Mouse (Mus musculus) embryonic facial prominence, embryonic 14.5 days (tissue): ENCODE measurements around the gene Spry1. TPM values are rescaled to one million over a fixed set of nuclear protein-coding genes. Genes with fewer than 3 reads are reported as not detected.
A peak's percentile ranks its signal among the peaks of the same experiment; 100 is the strongest.

ENCODE experiments used
- ATAC-seq: fragments of 200-750 bp; cut with Nextera tagmentation; 2 replicates; pipeline ENCODE4 v1.8.0; 2017; ENCODE audit warnings: low read depth, moderate number of reproducible peaks, moderate TSS enrichment
- DNase-seq: peaks from one replicate; pipeline ENCODE4 v3.0.0-alpha.2; 2015; ENCODE audit warnings: low spot score
- H3K27ac ChIP-seq: fragments of 300-500 bp; sonication (generic); replicated peaks from 2 replicates; pipeline ENCODE4 v1.5.1; 2014; ENCODE audit warnings: low read depth, mild to moderate bottlenecking, low read length, moderate library complexity
- H3K27me3 ChIP-seq: fragments of 300-500 bp; sonication (generic); replicated peaks from 2 replicates; pipeline ENCODE4 v1.6.1; 2014; ENCODE audit warnings: low read length; ENCODE audit not compliant: control insufficient read depth, insufficient read depth
- H3K36me3 ChIP-seq: fragments of 300-500 bp; sonication (generic); 2 replicates; pipeline ENCODE4 v1.6.1; 2014; ENCODE audit warnings: low read length, mixed read lengths; ENCODE audit not compliant: control insufficient read depth, insufficient read depth
- H3K4me1 ChIP-seq: fragments of 300-500 bp; sonication (generic); 2 replicates; pipeline ENCODE4 v1.6.1; 2014; ENCODE audit warnings: antibody characterized with exemption, low read length; ENCODE audit not compliant: control insufficient read depth, insufficient read depth
- H3K4me2 ChIP-seq: fragments of 300-500 bp; sonication (generic); 2 replicates; pipeline ENCODE4 v1.6.1; 2014; ENCODE audit warnings: low read depth, mild to moderate bottlenecking, low read length, moderate library complexity, mixed read lengths
- H3K4me3 ChIP-seq: fragments of 300-500 bp; sonication (generic); 2 replicates; pipeline ENCODE4 v1.5.1; 2014; ENCODE audit warnings: low read depth, mild to moderate bottlenecking, low read length
- H3K9ac ChIP-seq: fragments of 300-500 bp; sonication (generic); 2 replicates; pipeline ENCODE4 v1.6.1; 2014; ENCODE audit warnings: low read depth, mild to moderate bottlenecking, low read length, moderate library complexity, mixed read lengths
- H3K9me3 ChIP-seq: fragments of 300-500 bp; sonication (generic); 2 replicates; pipeline ENCODE4 v1.6.1; 2016; ENCODE audit warnings: low read length; ENCODE audit not compliant: control insufficient read depth
- WGBS: fragments of 180-500 bp; shearing (Covaris S2); extraction: QIAGEN DNeasy Blood & Tissue Kit; methylation state at CpG from one replicate; pipeline ENCODE4 v1.1.7; 2014; 5-methylcytosine and 5-hydroxymethylcytosine counted together
- polyA plus RNA-seq: library from polyadenylated mRNA; unstranded; fragments of >200 nt; fragmentation: Nextera tagmentation; extraction: Ambion mirVana; gene quantifications from 2 replicates; pipeline ENCODE4 v1.2.1, GENCODE M21; 2014

Gene Spry1
- polyA plus RNA-seq, 1 experiment from 2014 or later: 19.8 TPM

DNA sequence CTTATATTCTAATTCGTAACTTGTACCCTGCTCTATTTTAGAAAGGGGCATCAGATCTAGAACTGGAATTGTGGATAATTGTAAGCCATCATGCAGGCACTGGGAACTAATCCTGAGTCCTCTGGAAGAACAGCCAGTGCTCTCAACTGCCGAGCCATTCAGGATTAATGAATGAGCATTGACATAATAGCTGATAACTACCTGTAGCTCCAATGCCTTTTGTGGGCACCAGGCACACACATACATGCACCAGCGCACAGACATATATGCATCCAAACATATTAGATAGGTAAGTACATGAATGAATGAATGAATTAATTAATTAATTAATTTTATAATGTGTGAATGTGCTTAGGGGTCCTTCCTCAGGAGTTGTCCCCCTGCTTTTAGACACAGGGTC, 7.0 kb upstream of the Spry1 start:
- Histone ChIP-seq H3K9ac (no peak overlapping the region), H3K9me3 (no peaks in the 10 kb centered on the region), H3K4me3 (no peak overlapping the region), H3K4me1 (no peaks in the 10 kb centered on the region), H3K27ac (no peak overlapping the region), H3K36me3 (no peaks in the 10 kb centered on the region), H3K27me3 (no peaks in the 10 kb centered on the region), H3K4me2 (no peak overlapping the region)
- no peak for ATAC-seq
- DNase-seq: no peak
- WGBS: 81% methylated on average over 3 of the region's 3 CpGs

DNA sequence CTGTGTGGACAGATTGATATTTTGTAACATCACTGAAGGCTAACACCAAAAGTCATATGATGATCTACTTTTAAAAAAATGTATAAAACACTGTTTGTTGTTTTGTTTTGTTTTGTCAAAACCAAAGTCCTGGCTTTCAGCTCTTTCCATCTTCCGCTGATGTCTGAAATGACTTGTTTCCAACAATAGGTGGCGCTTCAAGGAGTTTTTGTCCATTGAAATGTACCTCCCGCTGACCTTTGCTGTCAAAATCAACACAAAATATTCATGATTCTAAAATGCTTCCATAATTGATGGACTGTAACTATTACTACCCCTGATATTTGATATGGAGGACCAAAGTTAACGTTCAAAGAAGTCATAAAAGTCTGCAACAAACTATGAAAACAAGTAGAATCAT, 5.1 kb upstream of the Spry1 start:
- 41% methylated on average over 4 of the region's 4 CpGs for WGBS

DNA sequence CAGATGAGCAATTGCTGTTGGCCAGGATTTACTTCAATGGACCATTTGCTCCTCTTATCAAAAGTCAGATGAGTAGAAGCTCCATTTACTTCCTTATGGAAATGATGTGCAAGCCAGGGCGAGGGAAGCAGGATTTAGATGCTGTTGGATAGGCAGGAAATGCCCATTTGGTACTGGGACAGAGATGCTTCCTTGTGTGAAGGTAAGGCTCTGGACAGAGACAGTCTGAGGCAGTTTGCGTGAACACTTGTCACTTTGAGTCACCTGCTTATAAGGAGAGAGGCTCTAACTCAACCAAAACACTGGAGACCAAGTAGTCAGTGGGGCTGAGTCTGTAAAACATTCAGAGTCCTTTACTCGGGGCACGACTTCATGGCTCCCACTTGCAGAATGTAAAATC, 2.8 kb upstream of the Spry1 start:
- WGBS: 78% methylated on average over 4 of the region's 4 CpGs
- H3K9me3 ChIP-seq: no peaks in the 10 kb centered on the region
- no peak for ATAC-seq

More for the DNA sequence above, 5.1 kb upstream of the Spry1 start:
- no peak overlapping the region for H3K4me3 ChIP-seq
- no peak overlapping the region for H3K4me2 ChIP-seq
- no peak overlapping the region for H3K27ac ChIP-seq
- no peak overlapping the region for H3K9ac ChIP-seq
- H3K27me3 ChIP-seq: no peaks in the 10 kb centered on the region
- DNase-seq (no peak), ATAC-seq (no peak)
- H3K9me3 ChIP-seq: no peaks in the 10 kb centered on the region
- no peaks in the 10 kb centered on the region for H3K36me3 ChIP-seq
- H3K4me1 ChIP-seq: 0 out of 2 replicates have a peak, but pooled peaks cover 5% of the 10 kb centered on the region

DNA sequence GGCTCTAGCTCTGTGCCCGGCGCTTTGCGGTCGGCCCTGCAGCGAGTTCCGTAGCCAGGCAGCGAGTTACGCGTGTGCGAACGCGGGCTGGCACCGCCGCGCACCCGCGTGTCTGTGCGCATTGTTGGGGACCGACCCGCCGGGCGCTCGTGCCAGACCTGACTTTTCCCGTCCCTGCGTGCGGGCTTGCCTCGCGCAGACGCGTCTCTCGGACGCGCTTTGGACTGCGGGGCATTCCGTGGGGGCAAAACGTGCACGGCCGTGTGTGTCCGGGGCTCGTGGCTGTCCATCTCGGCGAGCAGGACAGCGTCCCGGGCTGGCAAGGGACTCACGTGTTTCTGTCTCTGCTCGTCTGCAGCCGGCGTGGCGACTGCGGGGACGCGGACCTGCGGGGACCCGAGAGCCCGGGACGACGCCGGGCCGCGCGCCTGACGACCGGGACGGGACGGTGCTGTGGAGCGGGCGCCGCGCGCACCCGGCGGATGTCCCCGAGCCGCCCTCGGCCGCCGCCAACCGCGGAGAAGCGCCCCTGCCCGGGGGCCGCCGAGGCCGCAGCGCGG, 495 bp downstream of the Spry1 start:
- H3K36me3 ChIP-seq: peaks cover 24% of the 10 kb centered on the region
- peak overlapping the region; percentile 95 for H3K27ac ChIP-seq
- H3K9ac ChIP-seq: peak overlapping the region; percentile 92
- H3K27me3 ChIP-seq: no peaks in the 10 kb centered on the region
- ATAC-seq (peak; percentile 73), DNase-seq (no peak)
- peaks cover 19% of the 10 kb centered on the region for H3K4me1 ChIP-seq
- peak overlapping the region; percentile 79 for H3K4me2 ChIP-seq
- H3K4me3 ChIP-seq: peak overlapping the region; percentile 89
- no peaks in the 10 kb centered on the region for H3K9me3 ChIP-seq
- 0% methylated on average over 39 of the region's 86 CpGs for WGBS

More for the DNA sequence above, 2.8 kb upstream of the Spry1 start:
- no peak overlapping the region for H3K4me3 ChIP-seq
- no peaks in the 10 kb centered on the region for H3K27me3 ChIP-seq
- no peak for DNase-seq
- 0 out of 2 replicates have a peak, but pooled peaks cover 5% of the 10 kb centered on the region for H3K4me1 ChIP-seq
- no peaks in the 10 kb centered on the region for H3K36me3 ChIP-seq
- no peak overlapping the region for H3K4me2 ChIP-seq
- no peak overlapping the region for H3K27ac ChIP-seq
- H3K9ac ChIP-seq: no peak overlapping the region

DNA sequence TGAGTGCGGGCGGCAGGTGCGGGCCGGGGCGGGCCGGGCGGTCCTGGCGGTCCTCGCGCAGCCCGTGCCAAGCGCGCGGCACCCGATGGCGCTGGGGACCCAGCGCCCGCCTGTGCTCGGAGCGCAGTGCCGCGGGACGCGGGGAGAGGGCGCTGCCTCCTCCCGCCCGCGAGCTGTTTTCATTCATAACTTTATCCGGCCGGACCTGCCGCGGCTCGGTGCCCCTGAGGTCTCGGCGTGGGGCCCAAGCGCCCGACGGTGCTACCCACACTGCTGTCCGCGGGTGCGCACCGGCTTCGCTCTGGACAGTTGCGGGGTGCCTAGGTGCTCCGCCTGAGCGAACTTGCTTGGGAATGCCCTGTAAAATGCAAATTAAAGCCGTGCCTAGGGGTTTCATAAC, 1.1 kb downstream of the Spry1 start:
- ATAC-seq (peak; percentile 70), DNase-seq (peak; percentile 79)
- Histone ChIP-seq H3K4me2 (peak overlapping the region; percentile 79), H3K27me3 (no peaks in the 10 kb centered on the region), H3K36me3 (peaks cover 30% of the 10 kb centered on the region), H3K9me3 (no peaks in the 10 kb centered on the region), H3K4me3 (peak overlapping the region; percentile 89), H3K9ac (peak overlapping the region; percentile 92), H3K4me1 (peaks cover 19% of the 10 kb centered on the region), H3K27ac (peak overlapping the region; percentile 95)
- WGBS: under 1% methylated on average over 22 of the region's 47 CpGs

DNA sequence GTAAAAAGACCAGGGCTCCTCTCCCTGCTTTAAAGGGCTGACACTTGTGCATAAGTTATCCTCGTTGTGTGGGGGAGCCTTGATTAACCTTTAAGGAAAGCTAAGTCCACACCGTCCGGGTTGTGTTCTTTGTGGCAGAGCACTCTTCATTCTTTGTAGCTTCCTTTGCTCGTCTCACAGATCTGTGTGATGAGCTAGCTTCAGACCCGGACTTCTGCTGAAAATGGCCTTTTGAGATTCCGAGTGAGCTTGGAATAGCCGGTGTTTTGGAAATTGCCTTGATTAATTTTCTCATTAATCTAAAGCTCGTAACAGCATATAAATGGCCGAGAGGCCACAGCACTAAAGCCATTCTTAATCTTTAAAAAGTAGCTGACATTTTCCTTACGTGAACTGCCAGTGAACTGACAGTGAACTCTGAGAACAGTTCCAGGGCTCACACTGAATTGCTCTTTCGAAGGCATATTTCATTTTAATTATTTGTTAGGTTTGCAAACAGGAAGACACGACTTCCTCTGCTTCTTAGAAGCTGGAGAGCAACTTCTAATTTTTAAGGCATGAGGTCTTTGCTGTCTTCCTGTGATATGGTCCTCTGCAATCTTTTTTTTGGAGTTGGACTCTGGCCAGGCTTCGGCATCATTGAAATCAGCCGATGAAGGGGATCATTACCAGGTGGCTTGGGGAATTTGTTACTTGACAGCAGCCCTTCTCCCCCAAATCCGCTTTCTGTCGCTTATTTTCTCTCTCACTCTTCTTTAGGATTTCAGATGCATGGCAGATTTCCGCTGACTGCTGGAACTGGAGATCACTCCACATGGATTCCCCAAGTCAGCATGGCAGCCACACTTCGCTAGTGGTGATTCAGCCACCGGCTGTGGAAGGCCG, 2.3 kb downstream of the Spry1 start:
- Histone ChIP-seq H3K27me3 (no peaks in the 10 kb centered on the region), H3K4me3 (peak overlapping the region; percentile 89), H3K4me2 (peak overlapping the region; percentile 79), H3K9ac (peak overlapping the region; percentile 92), H3K4me1 (peaks cover 19% of the 10 kb centered on the region), H3K27ac (peak overlapping the region; percentile 95), H3K9me3 (no peaks in the 10 kb centered on the region), H3K36me3 (peaks cover 35% of the 10 kb centered on the region)
- 32% methylated on average over 20 of the region's 20 CpGs for WGBS
- DNase-seq (no peak), ATAC-seq (no peak)

DNA sequence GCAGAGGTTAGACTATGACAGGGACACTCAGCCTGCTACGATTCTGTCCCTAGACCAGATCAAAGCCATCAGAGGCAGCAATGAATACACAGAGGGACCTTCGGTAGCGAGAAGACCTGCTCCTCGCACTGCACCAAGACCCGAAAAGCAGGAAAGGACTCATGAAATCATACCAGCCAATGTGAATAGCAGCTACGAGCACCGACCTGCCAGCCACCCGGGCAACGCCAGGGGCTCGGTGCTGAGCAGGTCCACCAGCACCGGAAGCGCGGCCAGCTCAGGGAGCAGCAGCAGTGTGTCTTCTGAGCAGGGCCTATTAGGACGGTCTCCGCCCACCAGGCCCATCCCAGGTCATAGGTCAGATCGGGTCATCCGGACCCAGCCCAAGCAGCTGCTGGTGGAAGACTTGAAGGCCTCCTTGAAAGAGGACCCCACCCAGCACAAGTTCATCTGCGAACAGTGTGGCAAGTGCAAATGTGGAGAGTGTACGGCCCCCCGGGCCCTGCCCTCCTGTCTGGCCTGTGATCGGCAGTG, 3.0 kb downstream of the Spry1 start:
- Histone ChIP-seq H3K9ac (0 out of 2 replicates have a peak overlapping the region, but pooled peaks have one; percentile 28), H3K4me1 (peaks cover 19% of the 10 kb centered on the region), H3K27ac (no peak overlapping the region), H3K4me3 (peak overlapping the region; percentile 89), H3K9me3 (no peaks in the 10 kb centered on the region), H3K4me2 (peak overlapping the region; percentile 79), H3K27me3 (no peaks in the 10 kb centered on the region), H3K36me3 (peaks cover 35% of the 10 kb centered on the region)
- ATAC-seq: no peak
- 80% methylated on average over 19 of the region's 21 CpGs for WGBS
- DNase-seq: no peak

DNA sequence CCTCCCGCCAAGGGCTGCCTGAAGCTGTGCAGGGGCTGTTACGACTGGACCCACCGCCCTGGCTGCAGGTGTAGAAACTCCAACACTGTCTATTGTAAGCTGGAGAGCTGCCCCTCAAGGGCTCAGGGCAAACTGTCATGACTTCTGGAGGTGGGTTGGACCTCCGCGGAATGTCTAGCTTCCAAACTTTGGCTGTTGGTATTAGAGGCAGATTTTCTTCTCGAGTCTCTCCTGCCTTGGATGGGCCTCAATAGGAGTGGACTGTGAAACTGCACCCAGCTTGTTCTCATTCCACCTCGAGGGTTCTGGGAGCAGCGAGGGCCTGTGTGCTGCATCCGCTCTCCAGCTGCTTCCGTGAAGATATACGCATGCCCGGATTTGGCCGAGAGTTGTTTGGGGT, 3.7 kb downstream of the Spry1 start:
- Histone ChIP-seq H3K36me3 (peaks cover 35% of the 10 kb centered on the region), H3K4me1 (peaks cover 19% of the 10 kb centered on the region), H3K9ac (peak overlapping the region; percentile 22; the same call in 1 of the 2 replicates), H3K27ac (no peak overlapping the region), H3K9me3 (no peaks in the 10 kb centered on the region), H3K4me2 (peak overlapping the region; percentile 79), H3K4me3 (peak overlapping the region; percentile 2; the same call in 1 of the 2 replicates), H3K27me3 (no peaks in the 10 kb centered on the region)
- ATAC-seq (no peak), DNase-seq (no peak)
- 82% methylated on average over 13 of the region's 13 CpGs for WGBS
